Mouse (Mus musculus): ENCODE data around the gene Rbfox2.
"Not testable (repeated sequence)": the region's sequence is repeated elsewhere in the genome, so short reads cannot be mapped to it uniquely, and the experiment has no call there.

Gene Rbfox2

GRCm38 (mm10) chr15:77306547-77307261 lies at the start of gene Rbfox2:
TSS of gene Rbfox2 (minus strand) at chr15:77307004.
- DNase-seq: peak; percentile 97

DNA sequence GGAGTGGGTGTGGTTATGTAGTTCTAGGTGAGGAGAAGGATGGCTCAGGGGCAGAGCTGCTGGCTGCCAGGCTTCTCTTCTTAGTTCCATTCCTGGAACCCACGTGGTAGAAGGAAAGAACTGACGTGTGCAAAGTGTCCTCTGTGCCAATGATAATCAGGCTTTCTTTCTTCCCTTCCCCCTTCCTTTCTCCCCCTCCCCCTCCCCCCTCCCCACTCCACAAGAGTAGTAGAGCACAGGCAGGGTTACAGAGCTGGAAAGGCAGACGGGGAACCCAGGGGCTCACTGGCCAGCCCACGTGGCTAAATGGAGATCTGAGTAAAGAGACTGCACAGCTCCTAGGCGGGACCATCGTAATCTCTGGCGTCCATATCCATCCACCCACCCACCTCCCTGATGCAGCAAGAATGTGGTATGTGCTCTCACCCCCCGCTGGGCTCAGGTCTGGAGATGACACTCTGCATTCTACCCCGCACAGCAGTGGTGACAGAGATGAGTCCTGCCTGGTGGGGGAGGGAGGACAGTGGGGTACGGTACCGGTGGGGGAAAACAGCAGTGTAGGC lies 49.5 kb upstream of the Rbfox2 start:
- DNase-seq: no peak

DNA sequence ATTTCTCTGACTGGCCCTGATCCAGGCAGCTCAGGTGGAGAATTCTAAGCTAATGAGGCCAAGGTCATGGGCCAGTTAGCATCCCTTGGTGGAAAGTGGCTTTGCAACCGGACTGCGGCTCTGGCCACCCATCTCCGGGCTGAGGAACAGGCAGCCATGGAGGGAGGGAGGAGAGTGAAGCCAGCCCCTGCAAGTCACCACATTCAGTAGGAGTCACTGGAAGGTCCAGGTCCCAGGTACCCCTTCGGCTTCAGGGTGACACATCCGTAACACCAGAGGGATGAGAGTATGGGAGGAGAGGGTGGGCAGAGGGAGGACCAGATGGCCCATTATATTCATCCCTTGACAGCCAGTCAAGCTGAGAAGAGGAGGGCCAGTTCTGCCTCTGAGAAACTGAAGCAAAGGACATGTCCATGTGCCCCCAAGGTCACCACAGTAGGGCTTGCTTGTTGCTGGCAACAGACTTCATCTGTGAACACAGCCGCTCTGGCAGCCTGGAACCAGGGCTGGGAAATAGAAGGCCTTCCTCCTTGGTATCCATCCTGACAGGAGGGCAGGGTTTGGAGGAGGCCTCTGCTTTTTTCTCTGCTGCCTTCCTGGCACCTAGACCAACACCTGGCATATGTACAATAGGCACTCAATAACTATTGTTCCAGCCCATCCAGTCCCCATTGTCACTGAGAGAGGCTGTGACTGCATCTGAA lies 48.2 kb upstream of the Rbfox2 start:
- DNase-seq: no peak

- DNase-seq: no peak
These were observed 47.7 kb upstream of the Rbfox2 start for GRCm38 (mm10) chr15:77354496-77354847.

DNA sequence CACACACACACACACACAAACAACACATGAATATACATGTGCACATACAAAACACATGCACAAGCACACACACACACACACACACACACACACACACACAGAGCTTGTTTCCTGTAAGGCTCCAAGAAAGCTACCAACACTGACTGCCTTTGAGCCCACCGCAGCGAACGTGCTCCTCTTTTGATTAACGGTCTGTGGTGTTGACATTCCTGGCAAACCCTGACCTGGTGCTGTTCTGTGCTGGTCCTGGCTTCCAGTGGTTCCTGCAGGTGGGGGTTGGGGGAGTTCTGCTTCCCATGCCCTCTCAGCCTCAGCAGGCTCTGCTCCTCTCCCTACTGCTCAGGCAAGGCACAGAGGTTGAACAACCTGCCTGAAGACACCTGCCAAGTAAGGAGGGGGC lies 47.0 kb upstream of the Rbfox2 start:
- DNase-seq: no peak

DNA sequence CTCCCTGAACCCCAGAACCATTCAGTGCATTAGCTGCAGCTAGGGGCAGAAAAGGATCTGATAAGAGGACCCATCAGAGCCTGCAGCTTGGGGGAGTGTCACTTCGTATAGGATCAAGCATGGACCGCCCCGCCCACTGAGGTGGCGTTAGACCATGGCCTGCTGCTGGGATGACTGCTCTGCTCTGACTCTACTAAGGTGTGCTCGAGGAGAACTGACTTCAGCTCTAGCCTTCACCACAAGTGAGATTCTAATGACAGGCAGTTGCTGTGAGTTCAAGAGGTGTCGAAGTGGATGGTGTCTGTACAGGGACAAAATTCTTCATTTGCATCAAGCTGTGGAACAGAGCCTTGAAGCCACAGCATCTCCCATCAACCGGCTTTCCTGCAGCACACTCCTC lies 46.1 kb upstream of the Rbfox2 start:
- no peak for DNase-seq

DNA sequence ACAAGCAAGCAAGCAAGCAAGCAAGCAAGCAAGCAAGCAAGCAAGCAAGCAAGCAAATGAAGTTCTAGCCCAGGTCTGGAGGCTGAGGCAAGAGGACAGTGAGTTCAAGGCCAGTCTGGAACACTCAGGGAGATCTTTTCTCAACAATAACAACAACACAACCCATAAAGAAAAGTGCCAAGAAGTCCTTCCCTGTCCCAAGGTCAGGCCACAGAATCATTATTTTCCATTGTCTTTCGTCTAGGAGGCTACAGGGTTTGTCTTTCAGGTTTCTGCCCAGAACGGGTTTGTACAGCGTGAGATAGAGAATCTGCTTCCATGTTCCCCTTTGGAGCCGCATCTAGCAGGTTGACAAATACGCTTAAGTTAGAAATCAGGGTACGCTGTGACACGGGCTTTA lies 43.3 kb upstream of the Rbfox2 start:
- DNase-seq: no peak

DNA sequence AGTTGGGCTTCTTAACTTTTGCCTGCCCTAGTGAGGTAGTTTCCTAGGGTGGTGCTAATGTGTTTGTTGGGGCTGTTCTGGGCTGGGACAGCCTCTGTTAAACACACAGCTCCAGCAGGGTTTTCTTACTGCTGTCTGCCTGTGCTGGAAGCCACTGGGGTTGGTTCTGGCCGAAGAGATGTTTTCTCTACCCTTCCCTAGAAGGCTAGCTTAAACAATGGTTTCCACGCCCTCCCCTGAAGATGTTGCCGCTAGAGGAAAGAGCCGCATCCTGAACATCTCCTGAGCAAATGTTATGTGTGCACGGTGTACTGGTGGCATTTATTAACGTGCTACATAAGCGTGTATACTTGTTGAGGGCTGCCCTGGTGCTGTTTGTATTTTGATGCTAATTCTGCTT lies 41.3 kb upstream of the Rbfox2 start:
- no peak for DNase-seq

DNA sequence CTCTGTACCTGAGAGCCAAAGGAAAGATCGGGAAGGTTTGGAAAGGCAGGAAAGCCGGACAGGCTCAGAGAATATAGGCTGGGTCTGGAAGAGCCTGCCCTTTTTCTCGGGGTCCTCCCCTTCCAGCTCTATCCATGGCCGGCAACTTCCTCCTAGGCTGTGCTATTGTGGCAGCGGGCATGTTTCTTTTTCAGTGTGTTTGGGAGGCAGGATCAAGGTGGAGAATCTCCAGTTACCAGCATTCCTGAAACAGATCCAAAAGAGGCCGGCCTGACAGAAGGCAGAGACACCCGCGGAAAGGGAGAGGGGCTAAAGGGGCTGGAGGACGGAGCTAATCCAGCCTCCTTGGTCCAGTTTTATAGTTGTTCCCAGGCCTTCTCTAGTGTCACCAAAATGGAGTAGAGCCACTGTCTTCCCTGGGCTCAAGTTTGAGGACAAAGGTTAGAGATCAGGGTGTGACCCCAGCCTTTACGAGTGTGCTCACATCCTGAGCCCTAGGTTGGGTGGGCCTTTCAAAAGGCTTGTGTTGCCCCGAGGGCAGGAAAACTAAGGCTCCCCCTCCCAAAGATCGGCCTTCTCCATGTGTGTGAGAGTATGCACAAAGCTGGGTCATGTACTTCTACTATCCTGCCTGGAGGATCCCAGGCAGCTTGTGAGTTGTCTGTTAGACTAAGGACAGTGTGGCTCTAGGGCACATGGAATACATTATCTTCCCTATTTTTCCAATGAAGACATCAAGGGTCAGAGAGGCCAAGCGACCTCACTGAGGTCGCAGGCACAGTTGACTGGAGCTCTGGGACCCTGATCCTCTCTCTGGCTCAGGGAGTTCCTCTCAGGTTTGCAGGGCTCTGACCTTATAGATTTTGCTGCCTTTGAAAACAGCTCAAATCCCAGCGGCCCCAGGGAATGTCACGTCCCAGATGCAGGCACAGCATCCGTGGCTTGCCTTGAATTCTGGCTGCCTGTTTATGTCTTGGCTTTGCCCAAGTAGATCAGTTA lies 37.6 kb upstream of the Rbfox2 start:
- no peak for DNase-seq

GRCm38 (mm10) chr15:77343527-77344091 lies 36.8 kb upstream of the Rbfox2 start:
- peak; percentile 80 for DNase-seq

DNA sequence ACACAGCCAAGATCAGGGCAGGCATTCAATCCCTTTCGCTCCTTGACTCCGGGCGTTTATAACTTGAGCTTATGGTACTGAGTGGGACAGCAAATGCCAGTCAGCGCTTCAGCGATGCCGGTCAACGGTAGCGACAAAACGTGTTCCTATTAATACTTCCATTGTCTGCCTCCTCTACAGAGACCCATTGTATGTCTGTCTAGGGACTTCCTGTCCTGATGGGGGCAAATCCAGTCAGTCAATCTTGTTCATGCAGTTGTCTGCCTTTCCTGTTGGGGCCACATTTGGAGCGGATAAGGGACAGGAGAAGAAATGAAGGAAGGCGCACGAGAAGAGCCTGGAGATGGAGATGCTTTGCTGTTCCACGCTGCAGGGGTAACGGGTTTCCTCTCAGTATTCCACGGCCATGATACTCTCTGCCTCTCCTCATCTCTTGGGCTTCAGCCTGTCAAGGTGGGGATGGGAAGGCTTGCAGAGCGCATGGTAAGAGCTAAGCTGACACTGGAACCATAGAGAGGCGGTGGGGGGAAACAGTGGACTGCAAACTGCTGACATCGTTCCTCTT lies 36.2 kb upstream of the Rbfox2 start:
- no peak for DNase-seq

GRCm38 (mm10) chr15:77342005-77342404 lies 35.2 kb upstream of the Rbfox2 start:
- no peak for DNase-seq

- no peak for DNase-seq
These were observed 33.8 kb upstream of the Rbfox2 start for GRCm38 (mm10) chr15:77340581-77340980.

- no peak for DNase-seq
These were observed 32.2 kb upstream of the Rbfox2 start for GRCm38 (mm10) chr15:77338924-77339429.

- DNase-seq: peak; percentile 53
These were observed 31.6 kb upstream of the Rbfox2 start for GRCm38 (mm10) chr15:77338451-77338850.

DNA sequence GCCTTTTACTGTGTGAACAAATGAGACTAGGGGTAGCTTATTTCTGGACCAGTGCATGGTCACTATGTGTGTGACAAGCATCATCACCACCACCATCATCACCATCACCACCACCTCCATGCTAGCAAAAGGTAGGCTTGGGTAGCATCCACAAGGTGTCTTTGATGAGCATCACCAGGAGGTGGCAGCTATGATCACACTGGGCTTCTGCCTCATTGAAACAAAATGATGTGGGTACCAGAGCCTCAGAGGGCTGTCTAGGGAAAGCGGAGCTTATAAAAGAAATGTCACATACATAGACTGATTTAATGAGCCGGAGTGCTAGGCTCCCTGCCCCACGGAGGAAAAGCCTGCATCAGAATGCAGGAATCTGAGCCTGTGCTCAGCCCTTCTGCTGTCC lies 31.1 kb upstream of the Rbfox2 start:
- DNase-seq: no peak

DNA sequence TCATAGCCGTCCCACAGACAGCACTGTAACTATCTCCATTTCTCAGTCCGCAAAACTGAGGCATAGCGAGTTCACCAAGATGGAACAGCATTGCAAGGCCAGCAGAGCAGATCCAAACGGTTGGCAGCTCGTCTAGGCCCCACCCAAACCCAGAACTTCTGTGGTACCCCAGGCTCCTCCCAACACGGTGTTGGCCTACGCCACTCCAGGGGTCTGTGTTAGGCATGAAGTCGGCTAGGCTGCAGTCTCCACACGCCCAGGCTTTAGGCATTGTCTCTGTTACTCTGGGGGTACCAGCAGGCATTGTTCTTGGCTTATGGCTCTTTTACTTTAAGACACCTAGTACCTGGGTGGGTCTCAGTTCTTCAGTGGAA lies 30.2 kb upstream of the Rbfox2 start:
- no peak for DNase-seq

DNA sequence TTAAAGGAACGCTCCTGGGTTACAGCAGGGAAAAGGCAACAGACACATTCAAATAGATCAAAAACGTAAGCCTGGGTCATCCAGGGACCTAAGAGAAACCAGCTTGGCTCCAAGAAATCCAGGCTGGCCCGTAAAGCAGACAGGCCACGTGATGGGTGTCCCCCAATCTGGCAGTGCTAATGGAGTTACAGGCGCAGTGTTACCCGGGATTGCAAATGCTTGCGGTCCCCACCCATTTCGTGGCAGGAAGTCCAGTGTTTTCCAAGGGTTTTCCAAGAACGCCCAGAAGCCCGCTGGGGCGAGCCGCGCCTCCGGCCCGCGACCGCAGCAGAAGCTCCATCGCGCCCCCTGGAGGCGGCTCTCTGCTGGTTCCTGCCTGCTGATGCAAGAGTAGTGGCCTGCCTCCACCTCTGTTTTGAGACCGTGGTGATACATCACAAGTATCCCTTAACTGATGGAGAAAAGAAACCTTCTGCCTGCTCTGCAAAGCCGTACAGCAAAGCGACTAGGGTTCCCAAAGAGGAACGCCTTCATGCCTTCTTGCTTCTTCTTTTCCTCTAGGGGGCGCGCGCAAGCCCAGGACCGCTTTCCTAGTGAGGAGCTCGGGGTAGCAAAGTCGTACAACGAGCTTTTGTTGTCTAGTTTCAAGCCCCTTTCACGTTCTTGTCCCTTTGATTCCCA lies 29.6 kb upstream of the Rbfox2 start:
- peak; percentile 89 for DNase-seq

GRCm38 (mm10) chr15:77335185-77335584 lies 28.4 kb upstream of the Rbfox2 start:
- not testable (repeated sequence) for DNase-seq

DNA sequence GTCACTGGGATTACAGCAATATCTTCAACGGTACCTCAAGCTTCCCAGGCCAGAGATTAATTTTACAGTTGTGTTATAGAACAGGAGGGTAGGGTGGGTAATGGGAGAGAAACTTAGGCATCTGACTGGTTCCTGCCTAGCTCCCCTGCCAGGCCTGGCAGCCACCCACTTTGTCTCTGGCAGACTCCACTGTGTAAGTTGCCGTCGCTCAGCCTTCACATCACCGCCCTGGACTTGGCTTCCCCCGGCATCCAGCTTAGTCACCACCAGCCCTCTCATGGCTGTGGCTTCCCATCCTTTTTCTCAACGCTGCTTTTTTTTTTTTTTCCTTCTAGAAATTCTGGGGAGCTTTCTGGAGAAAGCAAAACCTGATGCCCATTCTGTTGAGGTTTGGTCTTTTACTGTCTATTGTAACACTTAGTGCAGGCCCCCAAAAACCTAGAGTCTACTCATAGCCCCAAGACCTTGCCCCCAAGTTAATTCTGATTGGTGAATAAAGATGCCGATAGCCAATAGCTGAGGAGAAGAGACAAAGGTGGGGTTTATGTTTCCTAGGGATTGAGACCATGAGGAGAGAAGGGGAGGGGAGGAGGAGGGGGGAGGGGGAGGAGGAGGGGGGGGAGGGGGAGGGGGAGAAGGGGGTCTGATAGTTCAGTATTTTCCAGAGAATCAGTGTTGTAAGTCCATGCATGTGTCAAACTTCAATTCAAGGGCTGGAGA lies 25.6 kb upstream of the Rbfox2 start:
- DNase-seq: no peak

DNA sequence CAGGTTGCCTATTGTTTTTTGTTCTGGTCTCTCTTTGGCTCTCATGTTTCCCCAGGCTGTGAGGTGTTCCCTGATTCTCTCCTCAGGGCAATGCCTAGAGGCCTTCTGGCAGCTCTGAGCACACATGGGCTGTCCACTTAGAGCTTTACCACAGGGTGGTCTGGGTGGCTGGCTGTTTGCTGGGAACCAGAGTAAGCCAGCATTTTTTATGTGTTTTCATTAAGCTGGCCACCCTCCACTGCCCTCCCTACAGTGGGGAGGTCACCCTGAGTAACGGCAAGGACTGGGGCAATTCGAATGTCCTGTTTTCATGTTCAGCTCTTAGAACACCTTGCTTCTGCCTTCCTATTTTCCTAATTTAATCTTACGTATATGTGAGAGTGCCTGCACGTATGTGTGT lies 24.6 kb upstream of the Rbfox2 start:
- DNase-seq: no peak
